Mouse (Mus musculus) liver, postnatal 0 days (tissue): ENCODE data around the gene Ablim1.

Experiments used
- CTCF ChIP-seq: sonication (generic); IDR thresholded peaks from 2 replicates; pipeline ENCODE4 v1.5.1; 2016; ENCODE audit warnings: antibody characterized with exemption, low read depth
- EP300 ChIP-seq: IDR thresholded peaks from 2 replicates; pipeline ENCODE4 v1.6.1; 2016; ENCODE audit warnings: antibody characterized with exemption, low read depth, mild to moderate bottlenecking

DNA sequence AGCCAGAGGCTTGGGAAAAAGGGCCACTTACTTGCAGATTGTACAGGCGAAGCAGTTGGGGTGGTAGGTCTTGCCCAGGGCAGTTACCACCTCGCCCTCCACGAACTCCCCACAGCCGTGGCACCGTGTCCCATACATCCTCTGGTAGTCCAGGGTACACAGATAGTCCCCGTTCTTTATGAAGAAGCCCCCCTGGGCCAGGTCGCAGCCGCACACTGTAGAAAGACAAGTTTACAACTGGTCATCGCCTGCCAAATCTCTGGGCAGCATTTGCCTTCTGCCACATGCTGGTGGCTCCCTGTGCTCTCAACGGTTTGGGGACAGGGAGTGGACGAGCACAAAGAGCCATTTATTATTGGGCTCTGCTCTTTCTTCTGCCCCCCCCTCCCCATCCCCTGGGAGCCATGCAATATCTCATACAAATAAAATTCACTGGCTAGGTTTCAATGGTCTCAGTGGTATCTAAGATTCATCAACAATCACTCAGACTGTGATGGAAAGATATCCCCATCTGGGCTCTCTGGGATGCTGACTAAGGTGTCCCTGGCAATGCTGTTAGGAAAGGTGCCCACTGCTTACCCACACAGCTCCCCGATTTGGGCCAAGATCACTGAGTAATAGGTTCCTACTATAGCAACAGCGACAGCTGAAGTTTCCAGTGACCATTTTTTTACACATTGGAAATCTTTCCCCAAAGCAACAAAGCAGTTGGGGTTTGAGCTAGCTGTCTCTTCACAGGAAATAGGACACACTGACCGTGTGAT lies 159.4 kb downstream of the Ablim1 start:
- TF ChIP-seq CTCF (no peak), EP300 (no peak)
